Mouse (Mus musculus): ENCODE measurements around the gene Shld2. TPM values are rescaled to one million over a fixed set of nuclear protein-coding genes. Genes with fewer than 3 reads are reported as not detected.

Gene Shld2
- total RNA-seq, 1 experiment from 2014 or later = 17.9 TPM

GRCm38 (mm10) chr14:34208651-34209050, 101.6 kb downstream of the Shld2 start:
- ATAC-seq (replicated peaks in 1 of 2; ENCODE audit: insufficient read depth in 1 of 2, low FRiP score in 2 of 2, low TSS enrichment in 1 of 2, low read depth in 1 of 2, poor library complexity in 2 of 2, severe bottlenecking in 2 of 2) = peak; percentile 56 to 62; a peak in 1 of 4 replicates

GRCm38 (mm10) chr14:34207996-34208395, 102.3 kb downstream of the Shld2 start:
- no peak for ATAC-seq (replicated peaks in 1 of 2; ENCODE audit: insufficient read depth in 1 of 2, low FRiP score in 2 of 2, low TSS enrichment in 1 of 2, low read depth in 1 of 2, poor library complexity in 2 of 2, severe bottlenecking in 2 of 2)

GRCm38 (mm10) chr14:34201231-34202035, 108.9 kb downstream of the Shld2 start, which contains the start of gene Gprin2:
TSS of gene Gprin2 (minus strand) at chr14:34201653.
- peak; percentile 74 to 75 for ATAC-seq (replicated peaks in 1 of 2; ENCODE audit: insufficient read depth in 1 of 2, low FRiP score in 2 of 2, low TSS enrichment in 1 of 2, low read depth in 1 of 2, poor library complexity in 2 of 2, severe bottlenecking in 2 of 2)

GRCm38 (mm10) chr14:34200738-34201230, 109.5 kb downstream of the Shld2 start:
- ATAC-seq (replicated peaks in 1 of 2; ENCODE audit: insufficient read depth in 1 of 2, low FRiP score in 2 of 2, low TSS enrichment in 1 of 2, low read depth in 1 of 2, poor library complexity in 2 of 2, severe bottlenecking in 2 of 2) = peak; percentile 18 to 29

- ATAC-seq (replicated peaks in 1 of 2; ENCODE audit: insufficient read depth in 1 of 2, low FRiP score in 2 of 2, low TSS enrichment in 1 of 2, low read depth in 1 of 2, poor library complexity in 2 of 2, severe bottlenecking in 2 of 2) = no peak
Observed at GRCm38 (mm10) chr14:34196706-34197105, 113.6 kb downstream of the Shld2 start.

- ATAC-seq (replicated peaks in 1 of 2; ENCODE audit: insufficient read depth in 1 of 2, low FRiP score in 2 of 2, low TSS enrichment in 1 of 2, low read depth in 1 of 2, poor library complexity in 2 of 2, severe bottlenecking in 2 of 2) = no peak
Observed at GRCm38 (mm10) chr14:34195466-34195865, 114.8 kb downstream of the Shld2 start.

- no peak for ATAC-seq (replicated peaks in 1 of 2; ENCODE audit: insufficient read depth in 1 of 2, low FRiP score in 2 of 2, low TSS enrichment in 1 of 2, low read depth in 1 of 2, poor library complexity in 2 of 2, severe bottlenecking in 2 of 2)
Observed at GRCm38 (mm10) chr14:34193879-34194278, 116.4 kb downstream of the Shld2 start.

GRCm38 (mm10) chr14:34190361-34190760, 119.9 kb downstream of the Shld2 start:
- no peak for ATAC-seq (replicated peaks in 1 of 2; ENCODE audit: insufficient read depth in 1 of 2, low FRiP score in 2 of 2, low TSS enrichment in 1 of 2, low read depth in 1 of 2, poor library complexity in 2 of 2, severe bottlenecking in 2 of 2)

GRCm38 (mm10) chr14:34188629-34189028, 121.7 kb downstream of the Shld2 start:
- peak; percentile 87 to 97 for ATAC-seq (replicated peaks in 1 of 2; ENCODE audit: insufficient read depth in 1 of 2, low FRiP score in 2 of 2, low TSS enrichment in 1 of 2, low read depth in 1 of 2, poor library complexity in 2 of 2, severe bottlenecking in 2 of 2)

Other genes starting within 250 kb of the Shld2 start
- gene Anxa8, start 224.5 kb downstream of the Shld2 start, total RNA-seq (2017) = not detected in 2 replicates
- gene A630023A22Rik, start 207.7 kb downstream of the Shld2 start, total RNA-seq (2017) = not detected in 2 replicates
- not detected in 2 replicates for gene Npy4r, start 158.0 kb downstream of the Shld2 start, total RNA-seq (2017)
- 0.10 and 0.25 TPM in 2 replicates for gene Gprin2, start 108.8 kb downstream of the Shld2 start, total RNA-seq (2017)
- gene Syt15, start 90.9 kb downstream of the Shld2 start, total RNA-seq (2017) = not detected in 2 replicates
- 88.9 and 91.3 TPM in 2 replicates for gene Glud1, start 234 bp upstream of the Shld2 start, total RNA-seq (2017)
- not detected in 2 replicates for gene Fam25c, start 44.9 kb upstream of the Shld2 start, total RNA-seq (2017)
- not detected in 2 replicates for gene Sncg, start 64.3 kb upstream of the Shld2 start, total RNA-seq (2017)
- not detected in 2 replicates for gene Mmrn2, start 65.0 kb upstream of the Shld2 start, total RNA-seq (2017)
- gene Bmpr1a, start 192.8 kb upstream of the Shld2 start, total RNA-seq (2017) = 1.7 and 2.2 TPM in 2 replicates
- gene 9230112D13Rik, start 212.3 kb upstream of the Shld2 start, total RNA-seq (2017) = not detected in 2 replicates

Data from hematopoietic stem cell, adult 5-6 weeks (primary cell).